Mouse (Mus musculus): Measurements from ENCODE around the gene Tpst2.

DNA sequence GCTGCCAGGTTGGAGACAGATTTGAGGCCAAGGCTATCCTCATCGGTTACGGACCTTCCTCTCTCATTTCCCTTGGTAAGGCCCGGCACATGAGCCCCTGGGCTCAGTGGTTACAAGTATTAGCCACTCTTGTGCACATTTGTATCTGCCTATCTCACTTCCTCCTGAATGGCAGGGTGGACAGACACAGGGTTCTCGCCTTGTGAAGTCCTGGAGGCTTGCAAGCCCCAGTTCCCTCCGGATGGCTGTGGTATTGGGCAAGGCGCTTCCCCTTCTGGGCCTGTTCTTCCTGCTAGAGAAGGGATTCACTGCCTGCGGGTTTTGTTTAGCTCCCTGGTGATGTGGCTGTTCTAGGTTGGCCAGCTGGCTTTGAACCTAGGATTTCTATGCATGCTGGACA, 3.7 kb downstream of the Tpst2 start:
- no peak for TF ChIP-seq CTCF (IDR thresholded peaks at IDR 0.05; ENCODE audit: low read depth)
- TF ChIP-seq EP300 (optimal IDR thresholded peaks at IDR 0.05): no peak
